Mouse (Mus musculus) forebrain, embryonic 12.5 days (tissue): ENCODE measurements at regions not wholly inside any gene's neighbourhood (a gene's known extent, or its start where the extent isn't known, plus 50 kb on each side); places are given as distances from the start of the nearest gene placed in this dataset.

Experiments used
- ATAC-seq: fragments of 200-750 bp; cut with Nextera tagmentation; 2 replicates; pipeline ENCODE4 v1.8.0; 2017; ENCODE audit warnings: moderate TSS enrichment; ENCODE audit not compliant: low FRiP score
- H3K27ac ChIP-seq: fragments of 300-500 bp; sonication (generic); 2 replicates; pipeline ENCODE4 v1.5.1; 2016; ENCODE audit warnings: mild to moderate bottlenecking
- H3K27me3 ChIP-seq: fragments of 300-500 bp; sonication (generic); 2 replicates; pipeline ENCODE4 v1.6.1; 2016; ENCODE audit warnings: mild to moderate bottlenecking
- H3K36me3 ChIP-seq: fragments of 300-500 bp; sonication (generic); replicated peaks from 2 replicates; pipeline ENCODE4 v1.6.1; 2016; ENCODE audit warnings: mild to moderate bottlenecking
- H3K4me1 ChIP-seq: fragments of 300-500 bp; sonication (generic); 2 replicates; pipeline ENCODE4 v1.6.1; 2016
- H3K4me2 ChIP-seq: fragments of 300-500 bp; sonication (generic); 2 replicates; pipeline ENCODE4 v1.6.1; 2016; ENCODE audit warnings: mild to moderate bottlenecking, moderate library complexity
- H3K4me3 ChIP-seq: fragments of 300-500 bp; sonication (generic); replicated peaks from 2 replicates; pipeline ENCODE4 v1.5.1; 2016; ENCODE audit warnings: mild to moderate bottlenecking
- H3K9ac ChIP-seq: fragments of 300-500 bp; sonication (generic); 2 replicates; pipeline ENCODE4 v1.6.1; 2016; ENCODE audit warnings: mild to moderate bottlenecking
- H3K9me3 ChIP-seq: fragments of 300-500 bp; sonication (generic); 2 replicates; pipeline ENCODE4 v1.6.1; 2016
- WGBS: fragments of 180-500 bp; shearing (Covaris S2); methylation state at CpG from one replicate; pipeline ENCODE4 v1.1.7; 2016; 5-methylcytosine and 5-hydroxymethylcytosine counted together

DNA sequence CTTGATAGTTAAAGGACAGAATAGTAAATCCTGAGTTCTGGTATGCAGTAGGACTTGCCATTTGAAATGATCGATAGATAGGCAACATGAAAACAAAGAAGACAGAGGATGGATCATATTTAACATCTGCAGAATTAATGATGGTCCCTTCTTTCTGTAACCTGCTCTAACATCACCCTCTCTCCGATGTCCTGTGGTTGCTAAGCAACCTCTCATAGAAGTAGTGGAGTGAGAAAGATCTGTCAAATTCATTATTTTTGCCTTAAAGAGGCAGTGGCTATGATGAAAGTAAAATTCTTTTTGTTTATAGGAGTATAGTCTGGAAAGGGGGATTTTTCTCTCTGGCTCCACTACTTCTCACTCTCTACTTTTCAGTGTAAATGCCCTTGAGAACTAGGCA, 1209.5 kb downstream of the Sorcs3 start:
- Histone ChIP-seq H3K9me3 (no peaks in the 10 kb centered on the region), H3K4me2 (no peak overlapping the region)
- 68% methylated on average over 2 of the region's 2 CpGs for WGBS

DNA sequence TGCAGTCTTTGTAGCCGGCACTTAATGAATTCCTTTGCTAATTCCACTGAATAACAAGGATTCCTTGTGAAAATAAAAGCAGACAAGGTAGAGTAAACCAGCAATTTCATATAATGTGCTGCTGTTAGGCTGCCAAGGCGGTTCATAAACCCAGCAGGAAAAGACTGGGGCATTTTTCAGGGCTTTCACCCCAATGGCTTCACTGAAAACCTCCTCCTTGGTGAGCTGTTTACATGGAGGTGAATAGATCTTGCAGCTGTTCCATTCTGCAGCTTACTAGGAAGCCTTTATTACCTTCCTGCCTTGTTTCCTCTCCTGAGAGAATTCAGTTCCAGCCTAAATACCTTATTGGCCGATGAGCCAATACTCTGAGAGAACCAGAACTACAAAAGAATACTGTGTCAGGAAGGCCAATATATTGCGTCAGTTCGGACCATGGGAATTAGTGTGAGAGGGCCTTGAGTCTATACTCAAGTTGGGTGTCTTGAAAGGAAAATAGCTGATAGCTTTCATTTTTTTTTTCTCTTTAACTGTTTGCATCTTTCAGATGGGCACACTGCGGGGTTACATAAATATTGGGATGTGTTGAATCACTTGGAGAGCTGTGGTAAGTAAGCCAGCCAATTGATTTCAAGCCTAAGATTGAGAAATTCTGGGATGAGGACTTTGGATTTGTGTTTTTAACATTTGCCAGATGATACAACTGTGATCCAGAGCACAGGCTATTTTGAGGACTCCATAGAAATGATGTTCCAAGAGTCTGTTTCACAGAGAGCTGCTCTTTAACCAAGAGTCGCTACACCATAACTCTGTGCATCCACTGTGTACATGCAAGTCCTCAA, 1217.5 kb downstream of the Sorcs3 start:
- H3K27me3 ChIP-seq = no peaks in the 10 kb centered on the region
- 58% methylated on average over 7 of the region's 7 CpGs for WGBS
- no peaks in the 10 kb centered on the region for H3K9me3 ChIP-seq
- ATAC-seq = no peak
- no peaks in the 10 kb centered on the region for H3K36me3 ChIP-seq
- H3K9ac ChIP-seq = no peak overlapping the region
- no peak overlapping the region for H3K4me3 ChIP-seq
- 0 out of 2 replicates have a peak, but pooled peaks cover 3% of the 10 kb centered on the region for H3K4me1 ChIP-seq
- H3K27ac ChIP-seq = no peak overlapping the region
- no peak overlapping the region for H3K4me2 ChIP-seq

More for the DNA sequence above, 1209.5 kb downstream of the Sorcs3 start:
- no peak overlapping the region for H3K27ac ChIP-seq
- no peaks in the 10 kb centered on the region for H3K36me3 ChIP-seq
- no peaks in the 10 kb centered on the region for H3K27me3 ChIP-seq
- ATAC-seq = no peak
- H3K4me1 ChIP-seq = no peaks in the 10 kb centered on the region
- no peak overlapping the region for H3K4me3 ChIP-seq
- H3K9ac ChIP-seq = no peak overlapping the region
